Mouse (Mus musculus) E14TG2a.4 (cell line): ENCODE results near the gene Gja3.

Experiments used
- H3K27me3 ChIP-seq: 2 replicates; pipeline ENCODE4 v1.6.1; 2014; ENCODE audit warnings: low read length, control low read depth; ENCODE audit not compliant: insufficient read depth
- H3K36me3 ChIP-seq: 2 replicates; pipeline ENCODE4 v1.6.1; 2014; ENCODE audit warnings: low read length, control low read depth; ENCODE audit not compliant: insufficient read depth
- H3K4me1 ChIP-seq: replicated peaks from 2 replicates; pipeline ENCODE4 v1.6.1; 2014; ENCODE audit warnings: low read depth, low read length, control low read depth
- H3K4me3 ChIP-seq: replicated peaks from 2 replicates; pipeline ENCODE4 v1.5.1; 2014; ENCODE audit warnings: mild to moderate bottlenecking, low read length
- H3K9me3 ChIP-seq: 2 replicates; pipeline ENCODE4 v1.6.1; 2014; ENCODE audit warnings: low read length, control low read depth
- CTCF ChIP-seq: conservative IDR thresholded peaks from 2 replicates; pipeline ENCODE4 v1.5.1; 2014; ENCODE audit warnings: low read length
- NANOG ChIP-seq: IDR thresholded peaks from 2 replicates; pipeline ENCODE4 v1.6.1; 2014; ENCODE audit warnings: borderline replicate concordance, low read length, mixed read lengths
- POU5F1 ChIP-seq: IDR thresholded peaks from 2 replicates; pipeline ENCODE4 v1.6.1; 2014; ENCODE audit warnings: low read length, borderline replicate concordance

Gja3 gene

DNA sequence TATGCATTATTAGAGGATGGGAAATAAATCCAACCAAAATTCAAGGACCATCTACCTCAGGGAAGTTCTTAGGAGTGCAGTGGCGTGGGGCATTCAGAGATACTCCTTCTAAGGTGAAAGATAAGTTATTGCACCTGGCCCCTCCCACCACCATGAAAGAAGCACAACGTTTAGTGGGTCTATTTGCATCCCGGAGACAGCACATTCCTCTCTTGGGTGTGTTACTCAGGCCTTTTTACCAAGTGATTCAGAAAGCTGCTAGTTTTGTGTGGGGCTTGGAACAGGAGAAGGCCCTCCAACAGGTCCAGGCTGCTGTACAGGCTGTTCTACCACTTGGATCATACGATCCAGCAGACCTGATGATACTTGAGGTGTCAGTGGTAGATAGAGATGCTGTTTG is 69.3 kb downstream of the Gja3 start:
- TF ChIP-seq NANOG, result no peak
- no peak for TF ChIP-seq POU5F1
- no peak for TF ChIP-seq CTCF
- no peaks in the 10 kb centered on the region for H3K36me3 ChIP-seq

More for the DNA sequence above, 69.3 kb downstream of the Gja3 start:
- peaks cover 17% of the 10 kb centered on the region for H3K9me3 ChIP-seq
- no peaks in the 10 kb centered on the region for H3K27me3 ChIP-seq
- peaks cover 9% of the 10 kb centered on the region for H3K4me1 ChIP-seq
- no peak overlapping the region for H3K4me3 ChIP-seq
